Mouse (Mus musculus) erythroid progenitor cell, adult 5-6 weeks (primary cell): Measurements from ENCODE around the gene Mex3a. TPM values are rescaled to one million over a fixed set of nuclear protein-coding genes. Genes with fewer than 3 reads are reported as not detected.

ENCODE experiments used
- ATAC-seq: replicated peaks from 2 replicates; pipeline ENCODE4 v1.8.0; 2016; ENCODE audit warnings: moderate number of reproducible peaks, mild to moderate bottlenecking, moderate TSS enrichment, inconsistent platforms; ENCODE audit not compliant: poor library complexity, low FRiP score, severe bottlenecking
- total RNA-seq, 2 experiments: library from RNA; stranded (forward) in 1 of 2; stranded (reverse) in 1 of 2; fragments of 150-400 nt in 1 of 2; fragments of 186-747, 209-891 nt in 1 of 2; gene quantifications; 2 replicates each; pipeline versions ENCODE4 v1.2.3 to v1.2.4; 2015 to 2017; ENCODE audit warnings: low replicate concordance in 2 of 2

The Mex3a gene
- total RNA-seq, 2 experiments from 2014 or later = 0.08 to 0.42 TPM

- ATAC-seq = no peak
Measured at GRCm38 (mm10) chr3:88503881-88504746, 28.1 kb upstream of the Mex3a start.

GRCm38 (mm10) chr3:88505081-88505480 lies 27.1 kb upstream of the Mex3a start:
- ATAC-seq = no peak

GRCm38 (mm10) chr3:88505765-88506164 lies 26.4 kb upstream of the Mex3a start:
- no peak for ATAC-seq

GRCm38 (mm10) chr3:88509250-88509649 lies 22.9 kb upstream of the Mex3a start:
- ATAC-seq = no peak

GRCm38 (mm10) chr3:88509692-88510420 lies 22.3 kb upstream of the Mex3a start, which contains the start of gene Lmna:
Gene Lmna (minus strand): TSS chr3:88509956.
- peak; percentile 85 for ATAC-seq

- no peak for ATAC-seq
Measured at GRCm38 (mm10) chr3:88510421-88511289, 21.5 kb upstream of the Mex3a start.

- ATAC-seq = no peak
Measured at GRCm38 (mm10) chr3:88511559-88511958, 20.6 kb upstream of the Mex3a start.

GRCm38 (mm10) chr3:88512141-88512895 lies 19.9 kb upstream of the Mex3a start:
- ATAC-seq = no peak

- no peak for ATAC-seq
Measured at GRCm38 (mm10) chr3:88512896-88513545, 19.2 kb upstream of the Mex3a start.

GRCm38 (mm10) chr3:88513546-88514115 lies 18.6 kb upstream of the Mex3a start:
- ATAC-seq = no peak

GRCm38 (mm10) chr3:88514231-88515094 lies 17.7 kb upstream of the Mex3a start:
- no peak for ATAC-seq

- no peak for ATAC-seq
Measured at GRCm38 (mm10) chr3:88515095-88515386, 17.2 kb upstream of the Mex3a start.

GRCm38 (mm10) chr3:88516407-88516806 lies 15.8 kb upstream of the Mex3a start:
- no peak for ATAC-seq

- no peak for ATAC-seq
Measured at GRCm38 (mm10) chr3:88518411-88518810, 13.8 kb upstream of the Mex3a start.

- no peak for ATAC-seq
Measured at GRCm38 (mm10) chr3:88520078-88520477, 12.1 kb upstream of the Mex3a start.

GRCm38 (mm10) chr3:88521156-88521555 lies 11.0 kb upstream of the Mex3a start:
- no peak for ATAC-seq

- ATAC-seq = peak; percentile 77
Measured at GRCm38 (mm10) chr3:88521803-88522331, 10.3 kb upstream of the Mex3a start.

GRCm38 (mm10) chr3:88523027-88523426 lies 9.2 kb upstream of the Mex3a start:
- ATAC-seq = no peak
